Mouse (Mus musculus) hindbrain, embryonic 13.5 days (tissue): ENCODE data around the gene Kcna7. TPM values are rescaled to one million over a fixed set of nuclear protein-coding genes. Genes with fewer than 3 reads are reported as not detected.
"Not testable (repeated sequence)": the region's sequence is repeated elsewhere in the genome, so short reads cannot be mapped to it uniquely, and the experiment has no call there.

Experiments used
- ATAC-seq: fragments of 200-750 bp; cut with Nextera tagmentation; 2 replicates; pipeline ENCODE4 v1.8.0; 2017; ENCODE audit warnings: moderate TSS enrichment; ENCODE audit not compliant: low FRiP score
- H3K27ac ChIP-seq: fragments of 300-500 bp; sonication (generic); 2 replicates; pipeline ENCODE4 v1.5.1; 2015; ENCODE audit warnings: inconsistent platforms, mild to moderate bottlenecking, moderate library complexity
- H3K27me3 ChIP-seq: fragments of 300-500 bp; sonication (generic); 2 replicates; pipeline ENCODE4 v1.6.1; 2015; ENCODE audit warnings: mild to moderate bottlenecking, inconsistent platforms
- H3K36me3 ChIP-seq: fragments of 300-500 bp; sonication (generic); 2 replicates; pipeline ENCODE4 v1.6.1; 2015; ENCODE audit warnings: mild to moderate bottlenecking, inconsistent platforms
- H3K4me1 ChIP-seq: fragments of 300-500 bp; sonication (generic); replicated peaks from 2 replicates; pipeline ENCODE4 v1.6.1; 2015; ENCODE audit warnings: inconsistent platforms
- H3K4me2 ChIP-seq: fragments of 300-500 bp; sonication (generic); 2 replicates; pipeline ENCODE4 v1.6.1; 2015; ENCODE audit warnings: inconsistent platforms, mild to moderate bottlenecking, moderate library complexity
- H3K4me3 ChIP-seq: fragments of 300-500 bp; sonication (generic); 2 replicates; pipeline ENCODE4 v1.5.1; 2015; ENCODE audit warnings: mild to moderate bottlenecking, inconsistent platforms
- H3K9ac ChIP-seq: fragments of 300-500 bp; sonication (generic); 2 replicates; pipeline ENCODE4 v1.6.1; 2015; ENCODE audit warnings: mild to moderate bottlenecking, inconsistent platforms
- H3K9me3 ChIP-seq: fragments of 300-500 bp; sonication (generic); 2 replicates; pipeline ENCODE4 v1.6.1; 2016; ENCODE audit warnings: inconsistent platforms
- WGBS: fragments of 180-500 bp; shearing (Covaris S2); methylation state at CpG from one replicate; pipeline ENCODE4 v1.1.7; 2015; 5-methylcytosine and 5-hydroxymethylcytosine counted together
- polyA plus RNA-seq: library from polyadenylated mRNA; unstranded; fragments of >200 nt; fragmentation: Nextera tagmentation; extraction: Ambion mirVana; gene quantifications from 2 replicates; pipeline ENCODE4 v1.2.1, GENCODE M21; 2015

The Kcna7 gene
- polyA plus RNA-seq, result not detected in 2 replicates

- 12% methylated on average over 28 of the region's 28 CpGs for WGBS
- Histone ChIP-seq H3K9me3 (no peaks in the 10 kb centered on the region), H3K4me1 (peaks cover 14% of the 10 kb centered on the region), H3K9ac (peak within 1 kb of the TSS; percentile 60), H3K36me3 (no peaks in the 10 kb centered on the region), H3K4me2 (peak within 1 kb of the TSS; percentile 51), H3K27me3 (peaks cover 57% of the 10 kb centered on the region), H3K4me3 (peak within 1 kb of the TSS; percentile 34), H3K27ac (no peak within 1 kb of the TSS)
- no peak for ATAC-seq
These were observed at the start of gene Kcna7 for GRCm38 (mm10) chr7:45405091-45406075. Gene Kcna7, plus strand, starts transcription at chr7:45405653.

GRCm38 (mm10) chr7:45356087-45356486 is 49.4 kb upstream of the Kcna7 start:
- no peak overlapping the region for H3K4me2 ChIP-seq
- no peak overlapping the region for H3K9ac ChIP-seq
- no peak for ATAC-seq
- no peaks in the 10 kb centered on the region for H3K9me3 ChIP-seq
- peaks cover 80% of the 10 kb centered on the region for H3K36me3 ChIP-seq
- WGBS, result 62% methylated on average over 13 of the region's 13 CpGs
- no peak overlapping the region for H3K27ac ChIP-seq
- H3K27me3 ChIP-seq, result 0 out of 2 replicates have a peak, but pooled peaks cover 10% of the 10 kb centered on the region
- H3K4me3 ChIP-seq, result no peak overlapping the region
- peaks cover 2% of the 10 kb centered on the region; the same call in 1 of the 2 replicates for H3K4me1 ChIP-seq

GRCm38 (mm10) chr7:45359081-45359480 is 46.4 kb upstream of the Kcna7 start:
- not testable (repeated sequence) for H3K9me3 ChIP-seq, H3K27ac ChIP-seq, ATAC-seq, H3K4me2 ChIP-seq, H3K4me3 ChIP-seq, H3K9ac ChIP-seq
- peaks cover 56% of the 10 kb centered on the region for H3K36me3 ChIP-seq
- WGBS, result 62% methylated on average over 10 of the region's 11 CpGs
- peaks cover 30% of the 10 kb centered on the region for H3K27me3 ChIP-seq
- peaks cover 24% of the 10 kb centered on the region for H3K4me1 ChIP-seq

- peaks cover 42% of the 10 kb centered on the region for H3K36me3 ChIP-seq
- 0 out of 2 replicates have a peak, but pooled peaks have one; percentile 1 for ATAC-seq
- 55% methylated on average over 18 of the region's 18 CpGs for WGBS
- H3K9me3 ChIP-seq, result no peaks in the 10 kb centered on the region
- H3K4me1 ChIP-seq, result peaks cover 37% of the 10 kb centered on the region
- peak overlapping the region; percentile 84 for H3K4me2 ChIP-seq
- H3K4me3 ChIP-seq, result peak overlapping the region; percentile 45
- H3K9ac ChIP-seq, result no peak overlapping the region
- H3K27me3 ChIP-seq, result peaks cover 41% of the 10 kb centered on the region
- H3K27ac ChIP-seq, result no peak overlapping the region
These were observed 44.9 kb upstream of the Kcna7 start for GRCm38 (mm10) chr7:45360404-45361125.

GRCm38 (mm10) chr7:45361243-45361804 is 44.1 kb upstream of the Kcna7 start:
- peak; percentile 88 for ATAC-seq

GRCm38 (mm10) chr7:45362801-45363200 is 42.7 kb upstream of the Kcna7 start:
- H3K9me3 ChIP-seq, result no peaks in the 10 kb centered on the region
- H3K4me3 ChIP-seq, result 0 out of 2 replicates have a peak overlapping the region, but pooled peaks have one; percentile 4
- no peak for ATAC-seq
- peaks cover 20% of the 10 kb centered on the region for H3K36me3 ChIP-seq
- WGBS, result 7% methylated on average over 13 of the region's 13 CpGs
- H3K9ac ChIP-seq, result no peak overlapping the region
- H3K27ac ChIP-seq, result no peak overlapping the region
- H3K4me1 ChIP-seq, result peaks cover 44% of the 10 kb centered on the region
- peaks cover 41% of the 10 kb centered on the region for H3K27me3 ChIP-seq
- H3K4me2 ChIP-seq, result 0 out of 2 replicates have a peak overlapping the region, but pooled peaks have one; percentile 10

More at GRCm38 (mm10) chr7:45361243-45361804, 44.1 kb upstream of the Kcna7 start:
- Histone ChIP-seq H3K36me3 (peaks cover 34% of the 10 kb centered on the region), H3K4me1 (peaks cover 41% of the 10 kb centered on the region), H3K27ac (peak overlapping the region; percentile 81), H3K4me3 (peak overlapping the region; percentile 45), H3K9ac (peak overlapping the region; percentile 78), H3K27me3 (peaks cover 41% of the 10 kb centered on the region), H3K9me3 (no peaks in the 10 kb centered on the region), H3K4me2 (peak overlapping the region; percentile 84)
- under 1% methylated on average over 43 of the region's 43 CpGs for WGBS

GRCm38 (mm10) chr7:45363983-45364382 is 41.5 kb upstream of the Kcna7 start:
- Histone ChIP-seq H3K9me3 (no peaks in the 10 kb centered on the region), H3K27ac (no peak overlapping the region), H3K36me3 (peaks cover 11% of the 10 kb centered on the region), H3K9ac (no peak overlapping the region), H3K4me3 (no peak overlapping the region), H3K27me3 (peaks cover 50% of the 10 kb centered on the region), H3K4me2 (no peak overlapping the region), H3K4me1 (peaks cover 52% of the 10 kb centered on the region)
- 95% methylated on average over 2 of the region's 2 CpGs for WGBS
- ATAC-seq, result no peak

GRCm38 (mm10) chr7:45365742-45366651 is 39.5 kb upstream of the Kcna7 start:
- peak overlapping the region; percentile 87 for H3K4me2 ChIP-seq
- H3K36me3 ChIP-seq, result 0 out of 2 replicates have a peak, but pooled peaks cover 2% of the 10 kb centered on the region
- peak overlapping the region; percentile 92 for H3K27ac ChIP-seq
- peak overlapping the region; percentile 96 for H3K9ac ChIP-seq
- H3K27me3 ChIP-seq, result peaks cover 49% of the 10 kb centered on the region
- H3K4me1 ChIP-seq, result peaks cover 71% of the 10 kb centered on the region
- peak overlapping the region; percentile 79 for H3K4me3 ChIP-seq
- no peaks in the 10 kb centered on the region for H3K9me3 ChIP-seq
- whole genome bisulfite sequencing, result 4% methylated on average over 34 of the region's 35 CpGs
- ATAC-seq, result no peak

- Histone ChIP-seq H3K9ac (peak within 1 kb of the TSS; percentile 96), H3K36me3 (0 out of 2 replicates have a peak, but pooled peaks cover 2% of the 10 kb centered on the region), H3K27ac (peak within 1 kb of the TSS; percentile 92), H3K27me3 (peaks cover 49% of the 10 kb centered on the region), H3K9me3 (no peaks in the 10 kb centered on the region), H3K4me3 (peak within 1 kb of the TSS; percentile 79), H3K4me1 (peaks cover 64% of the 10 kb centered on the region), H3K4me2 (peak within 1 kb of the TSS; percentile 87)
- under 1% methylated on average over 24 of the region's 26 CpGs for WGBS
- peak; percentile 37 for ATAC-seq
These were observed 38.8 kb upstream of the Kcna7 start, which contains the start of gene Ppfia3 for GRCm38 (mm10) chr7:45366652-45367019. Gene Ppfia3, minus strand, starts transcription at chr7:45367019.

- H3K9me3 ChIP-seq, result no peaks in the 10 kb centered on the region
- under 1% methylated on average over 70 of the region's 70 CpGs for WGBS
- H3K36me3 ChIP-seq, result peaks cover 6% of the 10 kb centered on the region
- H3K27me3 ChIP-seq, result peaks cover 47% of the 10 kb centered on the region
- peak overlapping the region; percentile 79 for H3K4me3 ChIP-seq
- H3K4me2 ChIP-seq, result peak overlapping the region; percentile 87
- H3K9ac ChIP-seq, result peak overlapping the region; percentile 96
- H3K27ac ChIP-seq, result peak overlapping the region; percentile 92
- H3K4me1 ChIP-seq, result peaks cover 58% of the 10 kb centered on the region
- ATAC-seq, result peak; percentile 85
These were observed 38.2 kb upstream of the Kcna7 start for GRCm38 (mm10) chr7:45367020-45367880.
